Comparison of ENCODE assay signal across 16 mouse cellular contexts in genomic region chr5:23501582-23502316, GRCm38 (mm10).
A peak's percentile ranks its signal among the peaks of the same experiment; 100 is the strongest.
DNase-seq lines count a peak whose midpoint lies in the region; ATAC-seq lines count a peak whose summit lies in the region.
"Had no signal": no experiment of that assay in that cellular context is flagged by ENCODE, and none has a peak within 500 bp of the region (broad histone marks: within the 10 kb centered on the region; RNA-seq: fewer than 3 reads in every experiment).

No protein-coding gene starts in this region.

- no peaks in the 10 kb centered on the region for H3K27me3 ChIP-seq in intestine, embryonic 16.5 days (replicated peaks; ENCODE audit: control insufficient read depth, insufficient read depth, low read length)
- no peaks in the 10 kb centered on the region for H3K27me3 ChIP-seq in intestine, embryonic 15.5 days (replicated peaks)
- H3K27me3 ChIP-seq: megakaryocyte, embryonic 14.5 days; neural tube, embryonic 12.5 days had no signal

- no peak overlapping the region for H3K4me2 ChIP-seq in intestine, embryonic 16.5 days (ENCODE audit: low read depth, low read length)
- H3K4me2 ChIP-seq in intestine, embryonic 15.5 days (replicated peaks) = no peak overlapping the region
- H3K4me2 ChIP-seq: neural tube, embryonic 12.5 days had no signal

- no peaks in the 10 kb centered on the region for H3K9me3 ChIP-seq in intestine, embryonic 16.5 days (ENCODE audit: control insufficient read depth, low read length)
- no peaks in the 10 kb centered on the region for H3K9me3 ChIP-seq in intestine, embryonic 15.5 days
- H3K9me3 ChIP-seq: megakaryocyte, embryonic 14.5 days; neural tube, embryonic 12.5 days had no signal

- peak; percentile 20 for DNase-seq in embryo, embryonic 11 days
- no peak for DNase-seq in embryo, embryonic 9.5 days (ENCODE audit: extremely low spot score)
- DNase-seq in right cerebral cortex, adult 18-20 months = peak; percentile 80
- DNase-seq in right cerebral cortex, postnatal 14 days = no peak
- DNase-seq in right cerebral cortex, postnatal 25 days = peak; percentile 42
- no peak for DNase-seq in natural killer cell, adult 2 months (ENCODE audit: low spot score in 2 of 2)
- DNase-seq: adrenal gland, postnatal 36 days; heart, postnatal 4 days; lung, adult 2 months; thymus, postnatal 36 days had no signal

- WGBS in intestine, embryonic 16.5 days = 73% methylated on average over 13 of the region's 13 CpGs
- 75% methylated on average over 13 of the region's 13 CpGs for WGBS in intestine, embryonic 15.5 days

- H3K27ac ChIP-seq in intestine, embryonic 16.5 days (ENCODE audit: low read length) = no peak overlapping the region
- no peak overlapping the region for H3K27ac ChIP-seq in intestine, embryonic 15.5 days
- H3K27ac ChIP-seq: kidney, postnatal 0 days; left cerebral cortex, adult 2 months; neural tube, embryonic 12.5 days had no signal

- peaks cover 21% of the 10 kb centered on the region; the same call in 1 of the 2 replicates for H3K36me3 ChIP-seq in intestine, embryonic 16.5 days (ENCODE audit: control insufficient read depth, insufficient read depth, low read length)
- peaks cover 32% of the 10 kb centered on the region for H3K36me3 ChIP-seq in intestine, embryonic 15.5 days

- ATAC-seq in intestine, embryonic 16.5 days = peak; percentile 36; the same call in 1 of the 2 replicates
- ATAC-seq in intestine, embryonic 15.5 days = no peak

- H3K9ac ChIP-seq in intestine, embryonic 16.5 days (ENCODE audit: low read depth, low read length) = no peak overlapping the region
- no peak overlapping the region for H3K9ac ChIP-seq in intestine, embryonic 15.5 days
- H3K9ac ChIP-seq: neural tube, embryonic 12.5 days had no signal

- no peaks in the 10 kb centered on the region for H3K4me1 ChIP-seq in intestine, embryonic 16.5 days (ENCODE audit: control insufficient read depth, insufficient read depth, low read length)
- no peaks in the 10 kb centered on the region for H3K4me1 ChIP-seq in intestine, embryonic 15.5 days (replicated peaks)
- H3K4me1 ChIP-seq: neural tube, embryonic 12.5 days had no signal

- H3K4me3 ChIP-seq in intestine, embryonic 16.5 days (ENCODE audit: low read length) = no peak overlapping the region
- H3K4me3 ChIP-seq in intestine, embryonic 15.5 days (replicated peaks) = no peak overlapping the region
- H3K4me3 ChIP-seq: left cerebral cortex, adult 2 months; megakaryocyte, embryonic 14.5 days; neural tube, embryonic 12.5 days had no signal

Comparison
In these comparisons a context has a peak if more than half of its experiments do, and no peak if none do; other contexts are left out.
1. DNase-seq: peak in embryo, embryonic 11 days (single experiment), right cerebral cortex, adult 18-20 months (single experiment) and right cerebral cortex, postnatal 25 days (single experiment); none in embryo, embryonic 9.5 days (single experiment), right cerebral cortex, postnatal 14 days (single experiment) and natural killer cell, adult 2 months (0 of 2).